Mouse (Mus musculus) monocyte, adult 2 months (primary cell): ENCODE data around the gene Pou4f2.

ENCODE experiments used
- DNase-seq, 2 experiments: peaks; one replicate each; pipeline ENCODE4 v3.0.0; 2022; ENCODE audit warnings: low spot score in 2 of 2, low read depth in 1 of 2

Pou4f2 gene

GRCm38 (mm10) chr8:78420101-78420503 lies 16.3 kb downstream of the Pou4f2 start:
- no peak for DNase-seq

- no peak for DNase-seq
Observed at GRCm38 (mm10) chr8:78419272-78419671, 17.2 kb downstream of the Pou4f2 start.

GRCm38 (mm10) chr8:78390756-78391155 lies 45.7 kb downstream of the Pou4f2 start:
- no peak for DNase-seq
